Mouse (Mus musculus): ENCODE data around the gene Grk6.

DNA sequence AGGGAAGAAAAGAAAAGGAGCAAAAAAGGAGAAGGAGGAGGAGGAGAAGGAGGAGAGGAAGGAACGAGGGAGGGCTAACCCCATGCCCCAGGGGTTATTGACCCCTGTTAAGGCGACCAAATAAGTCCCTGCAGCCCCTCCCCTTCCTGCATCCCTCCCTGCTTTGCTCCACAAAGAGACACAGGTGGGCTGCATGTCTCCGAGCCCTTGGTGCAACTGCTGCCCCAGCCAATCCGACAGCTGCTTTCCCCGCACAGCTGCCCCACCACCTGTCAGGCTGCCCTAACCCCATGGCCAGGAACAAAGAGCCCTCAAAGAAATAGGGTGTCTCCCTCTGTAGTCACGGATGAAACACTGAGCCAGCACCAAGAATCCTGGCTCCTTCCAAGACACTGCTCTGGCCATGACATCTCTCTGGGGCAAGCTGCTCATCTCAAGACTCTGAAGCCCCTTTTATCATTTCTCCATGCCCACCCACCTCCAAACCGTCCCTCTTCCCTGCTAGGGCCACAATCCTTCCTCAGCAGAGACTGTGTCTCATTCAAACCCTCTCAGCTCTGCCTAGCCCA is 39.7 kb downstream of the Grk6 start:
- TF ChIP-seq CTCF (IDR thresholded peaks at IDR 0.05; ENCODE audit: control insufficient read depth, insufficient read depth, insufficient replicate concordance, low read depth, low read length) = no peak
- no peak for TF ChIP-seq POLR2A (IDR thresholded peaks at IDR 0.05; ENCODE audit: control insufficient read depth, low read depth, low read length)

All from testis, adult 2 months (tissue).